Mouse (Mus musculus) CD4-positive, CD25-positive, alpha-beta regulatory T cell, adult 9 weeks (primary cell): ENCODE data around the gene Gm32742. TPM values are rescaled to one million over a fixed set of nuclear protein-coding genes. Genes with fewer than 3 reads are reported as not detected.

Source experiments
- polyA plus RNA-seq: library from polyadenylated mRNA; unstranded; fragments of 100-300 nt; shearing (Covaris generic); gene quantifications from one replicate; pipeline ENCODE4 v1.2.1, GENCODE M21; 2017

Gene Gm32742
- polyA plus RNA-seq, result 0.05 TPM

DNA sequence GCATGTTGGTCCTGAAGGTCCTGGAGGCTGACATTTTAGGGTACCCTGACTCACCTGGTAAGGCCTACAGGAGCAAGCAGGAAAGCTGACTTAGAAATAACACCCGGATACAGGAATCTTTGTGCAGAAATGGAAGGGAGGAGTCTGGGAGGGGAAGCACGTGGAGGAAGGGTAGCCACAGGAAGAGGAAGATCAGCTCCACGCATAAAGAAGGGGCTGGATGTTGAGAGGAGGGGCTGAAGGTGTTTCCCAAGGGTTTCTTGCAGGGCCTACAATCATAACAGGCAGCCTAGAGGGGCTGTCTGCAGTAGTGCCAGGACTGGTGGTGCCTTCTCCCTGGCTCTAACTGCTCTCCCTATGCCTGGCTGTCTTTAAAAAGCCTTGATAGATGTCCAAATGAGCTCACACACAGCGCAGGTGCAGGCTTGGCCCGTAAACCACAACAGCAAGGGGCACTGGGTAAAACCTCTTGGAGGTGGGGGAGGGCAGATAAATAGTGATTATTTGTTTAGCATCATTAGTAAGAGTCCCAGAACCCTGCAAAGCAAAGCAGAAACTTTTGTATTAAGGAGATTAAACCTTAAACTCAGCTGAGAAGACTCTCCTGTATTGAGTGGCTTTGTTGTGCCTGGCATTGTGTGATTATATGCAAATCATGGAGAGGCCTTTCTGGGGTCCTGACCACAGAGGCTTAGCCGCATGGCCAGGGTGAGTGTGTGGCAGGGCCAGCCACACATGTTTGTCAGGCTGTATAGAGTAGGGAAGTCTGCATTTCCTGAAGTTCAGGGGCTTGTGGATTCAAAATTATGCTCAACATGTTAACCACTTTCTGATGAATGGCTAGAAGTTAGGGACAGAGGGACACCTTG lies at the start of gene Gm32742:
Gene Gm32742, minus strand, starts transcription at position 206 of the 869 bp plus-strand sequence.

DNA sequence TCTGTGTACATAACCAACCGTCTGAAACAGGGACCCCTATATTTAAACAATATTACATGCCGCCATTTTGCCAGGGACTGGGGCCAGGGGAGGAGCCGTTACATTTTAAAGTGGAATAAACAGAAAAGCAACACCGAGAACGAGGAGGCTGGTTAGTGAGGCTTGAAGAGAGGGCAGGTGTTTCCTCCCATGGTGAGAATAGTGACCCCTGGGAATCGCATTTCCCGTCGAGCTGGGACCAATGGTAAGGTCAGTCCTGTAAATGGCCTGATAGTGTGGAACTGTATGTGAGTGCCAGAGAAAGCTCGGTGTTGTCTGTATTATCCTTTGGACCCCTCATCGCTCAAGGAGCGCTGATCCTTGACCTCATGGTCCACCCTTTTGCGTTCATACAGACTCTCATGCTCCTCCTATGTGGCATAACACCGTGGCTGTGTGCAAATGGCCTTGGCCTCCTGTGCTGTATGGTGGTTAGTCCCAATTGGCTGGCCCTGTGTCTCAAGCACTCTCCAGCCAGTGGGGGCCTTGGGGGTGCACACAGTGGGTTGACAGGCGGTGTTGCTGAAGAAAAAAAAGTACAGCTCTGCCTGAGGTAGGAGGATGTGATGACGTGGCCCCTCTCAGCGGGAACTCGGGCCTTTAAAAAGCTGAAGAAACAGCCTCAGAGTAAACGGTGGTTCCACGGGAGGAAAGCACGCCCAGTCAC lies 47.9 kb upstream of the Gm32742 start, which contains the start of gene Pou2af1:
Gene Pou2af1, plus strand, starts transcription at position 686 of the 706 bp plus-strand sequence.

DNA sequence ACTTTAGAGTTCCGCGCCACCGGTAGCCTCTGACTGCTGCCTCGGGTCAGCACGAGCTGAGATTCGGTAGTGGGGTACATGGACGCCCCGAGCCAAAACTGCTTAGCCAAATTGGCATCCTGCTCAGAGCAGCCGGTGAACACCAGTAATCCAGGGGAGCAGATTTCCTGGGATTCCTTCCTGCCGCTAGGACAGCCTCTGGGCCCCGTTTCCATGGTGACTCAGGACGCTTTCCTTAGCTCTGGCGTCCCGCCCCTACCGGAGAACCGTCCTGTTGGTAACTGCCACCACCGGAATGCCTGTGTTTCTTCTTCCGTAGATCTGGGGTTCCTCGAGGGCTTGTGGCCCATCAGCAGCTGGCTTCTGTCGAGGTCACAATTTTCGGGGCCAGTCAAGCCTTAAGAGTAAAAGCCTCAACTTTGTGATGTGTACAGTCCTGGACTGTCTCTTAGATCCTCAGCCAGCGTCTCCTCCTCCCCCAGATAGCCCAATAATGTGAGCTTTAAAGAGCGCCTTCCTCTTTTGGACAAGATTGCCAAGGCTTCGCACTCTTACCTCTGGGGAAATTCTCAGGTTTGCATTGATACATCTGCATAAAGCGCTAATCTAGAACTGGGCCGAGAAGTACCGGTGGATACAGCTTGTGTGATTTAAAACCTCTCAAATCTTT lies 63.4 kb downstream of the Gm32742 start, which contains the start of gene 4833427G06Rik:
Gene 4833427G06Rik, minus strand, starts transcription at position 323 of the 670 bp plus-strand sequence.

Other genes starting within 250 kb of the Gm32742 start
- gene Sik2, start 156.4 kb downstream of the Gm32742 start, polyA plus RNA-seq, result 13.7 TPM
- not detected for gene Btg4, start 104.6 kb downstream of the Gm32742 start, polyA plus RNA-seq
- gene Layn, start 88.4 kb downstream of the Gm32742 start, polyA plus RNA-seq, result not detected
- not detected for gene 4833427G06Rik, start 63.4 kb downstream of the Gm32742 start, polyA plus RNA-seq
- gene Pou2af1, start 48.2 kb upstream of the Gm32742 start, polyA plus RNA-seq, result 17.1 TPM
- gene Colca2, start 113.1 kb upstream of the Gm32742 start, polyA plus RNA-seq, result 0.51 TPM
- not detected for gene 1810046K07Rik, start 163.4 kb upstream of the Gm32742 start, polyA plus RNA-seq